Mouse (Mus musculus): ENCODE measurements around the gene Izumo2.

The Izumo2 gene

DNA sequence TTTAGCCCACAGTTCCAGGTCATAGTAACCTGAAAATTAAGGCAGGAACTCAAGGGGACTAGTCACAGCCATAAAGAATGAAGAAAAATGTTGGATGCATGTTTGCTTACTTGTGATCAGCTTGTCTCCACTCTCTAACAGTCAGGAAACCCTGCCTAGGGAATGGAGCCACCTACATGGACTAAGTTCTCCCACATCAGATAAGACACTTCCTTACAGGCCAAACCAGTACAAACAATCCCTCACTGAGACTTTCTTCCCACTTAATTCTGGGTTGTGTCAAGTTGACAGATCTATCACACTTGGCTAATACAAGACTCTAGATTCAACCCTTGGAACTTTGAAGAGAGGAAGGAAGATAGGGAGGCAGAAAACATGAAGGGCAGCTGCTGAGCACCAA is 51.8 kb downstream of the Izumo2 start:
- no peak for DNase-seq (ENCODE audit: low spot score)

GRCm38 (mm10) chr7:44768129-44768528 is 59.6 kb downstream of the Izumo2 start:
- no peak for DNase-seq (ENCODE audit: low spot score)

Data from adipocyte (in vitro differentiated cells).